Mouse (Mus musculus) T-helper 17 cell (primary cell): ENCODE measurements around the gene Serpind1.

Experiments used
- in situ Hi-C, 2 experiments: fragments of 300-600 bp; cut with MboI, MseI; formaldehyde crosslinking; loops; 1 replicate in 1 of 2; 2 replicates in 1 of 2; pipeline ENCODE4 v1.15.1; 2025; ENCODE audit warnings: high pct_unique_total_duplicates in 2 of 2

Gene Serpind1

DNA sequence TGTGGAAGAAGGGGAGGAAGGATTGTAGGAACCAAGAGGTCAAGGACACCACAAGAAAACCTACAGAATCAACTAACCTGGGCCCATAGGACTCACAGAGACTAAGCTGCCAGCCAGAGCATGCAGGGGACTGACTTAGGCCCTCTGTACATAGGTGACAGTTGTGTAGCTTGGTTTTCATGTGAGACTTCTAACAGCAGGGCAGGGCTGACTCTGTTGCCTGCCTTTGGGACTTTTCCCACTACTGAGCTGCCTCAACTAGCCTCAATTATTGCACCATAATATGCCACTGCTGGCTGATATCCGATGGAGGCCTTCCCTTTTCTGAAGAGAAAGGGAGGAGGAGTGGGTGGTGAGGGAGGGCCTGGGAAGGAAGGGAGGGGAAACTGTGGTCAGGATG lies 15.6 kb downstream of the Serpind1 start:
- in situ Hi-C loops = no loop called here

- in situ Hi-C loops = no loop called here
These were observed 24.9 kb downstream of the Serpind1 start for GRCm38 (mm10) chr16:17356031-17356430.

GRCm38 (mm10) chr16:17358787-17359186 lies 27.6 kb downstream of the Serpind1 start:
- in situ Hi-C loops = no loop called here

GRCm38 (mm10) chr16:17382306-17382705 lies 51.1 kb downstream of the Serpind1 start:
- in situ Hi-C loops = no loop called here

GRCm38 (mm10) chr16:17383594-17384326 lies 52.6 kb downstream of the Serpind1 start:
- in situ Hi-C loops = no loop called here

- in situ Hi-C loops = no loop called here
These were observed 61.6 kb downstream of the Serpind1 start for GRCm38 (mm10) chr16:17392784-17393183.
